Mouse (Mus musculus): ENCODE data around the gene Dcaf12l2. TPM values are rescaled to one million over a fixed set of nuclear protein-coding genes. Genes with fewer than 3 reads are reported as not detected.

The Dcaf12l2 gene
- polyA plus RNA-seq (2014; fragmentation: Nextera tagmentation; extraction: Ambion mirVana) = 1.5 and 2.1 TPM in 2 replicates

DNA sequence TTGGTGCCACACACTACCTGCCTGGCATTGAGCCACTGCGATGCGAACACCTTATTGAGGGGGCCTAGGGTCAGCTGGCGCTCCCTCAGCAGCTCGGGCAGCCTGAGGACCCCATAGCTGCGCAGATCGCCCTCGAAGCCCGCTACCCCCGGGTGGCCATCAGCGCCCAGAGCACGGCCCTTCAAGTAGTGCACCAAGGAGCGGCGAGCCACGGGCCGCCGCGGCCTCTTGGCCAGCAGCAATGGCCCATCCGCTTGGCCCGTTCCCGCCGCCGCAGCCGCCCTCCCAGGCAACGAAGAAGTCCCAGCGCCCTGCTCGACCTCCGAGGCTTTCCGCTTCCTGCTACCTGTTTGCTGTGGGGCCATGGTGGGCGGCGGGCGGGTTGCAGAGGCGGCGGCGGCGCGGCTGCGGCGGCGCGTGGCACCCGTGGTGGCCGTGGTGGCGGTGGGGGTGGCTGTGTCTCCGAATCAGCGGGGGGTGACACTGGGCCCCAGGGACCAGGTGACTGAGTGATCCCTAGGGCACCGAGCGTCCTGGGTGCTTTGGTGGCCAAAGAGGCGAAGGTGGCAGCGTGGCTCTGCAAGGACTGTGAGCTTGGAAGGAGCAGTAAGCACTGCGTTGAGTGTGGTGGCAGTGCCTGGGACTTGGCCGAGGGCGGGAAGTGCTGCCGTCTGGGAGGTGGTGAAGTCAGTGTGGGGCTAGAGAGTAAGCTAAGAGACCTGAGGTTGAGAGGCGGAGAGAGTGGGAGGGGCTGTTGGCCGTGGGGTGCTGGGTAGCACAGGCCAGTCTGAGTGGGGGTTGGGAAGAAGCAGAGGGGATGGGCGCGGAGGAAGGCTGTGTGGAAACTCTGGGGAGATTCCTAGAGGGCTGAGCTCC, at the start of gene Dcaf12l2:
Gene Dcaf12l2 (minus strand): TSS at position 697 of the 876 bp plus-strand sequence.
- H3K27me3 ChIP-seq (ENCODE audit: control insufficient read depth, insufficient read depth, low read length) = no peaks in the 10 kb centered on the region
- H3K4me3 ChIP-seq (ENCODE audit: low read depth, low read length) = peak within 1 kb of the TSS; percentile 43
- H3K4me1 ChIP-seq (ENCODE audit: control insufficient read depth, insufficient read depth, low read length) = no peaks in the 10 kb centered on the region
- H3K36me3 ChIP-seq (ENCODE audit: control insufficient read depth, insufficient read depth, low read length) = no peaks in the 10 kb centered on the region
- H3K9me3 ChIP-seq (replicated peaks; ENCODE audit: control insufficient read depth, low read length) = no peaks in the 10 kb centered on the region
- H3K27ac ChIP-seq (ENCODE audit: low read depth, low read length) = no peak within 1 kb of the TSS
- H3K9ac ChIP-seq (ENCODE audit: low read depth, low read length) = peak within 1 kb of the TSS; percentile 62
- WGBS (ENCODE audit: insufficient replicate concordance) = 14% methylated on average over 51 of the region's 57 CpGs
- peak; percentile 67; the same call in 1 of the 2 replicates for ATAC-seq (replicated peaks; ENCODE audit: insufficient number of reproducible peaks, low FRiP score, low TSS enrichment)
- peak within 1 kb of the TSS; percentile 65 for H3K4me2 ChIP-seq

DNA sequence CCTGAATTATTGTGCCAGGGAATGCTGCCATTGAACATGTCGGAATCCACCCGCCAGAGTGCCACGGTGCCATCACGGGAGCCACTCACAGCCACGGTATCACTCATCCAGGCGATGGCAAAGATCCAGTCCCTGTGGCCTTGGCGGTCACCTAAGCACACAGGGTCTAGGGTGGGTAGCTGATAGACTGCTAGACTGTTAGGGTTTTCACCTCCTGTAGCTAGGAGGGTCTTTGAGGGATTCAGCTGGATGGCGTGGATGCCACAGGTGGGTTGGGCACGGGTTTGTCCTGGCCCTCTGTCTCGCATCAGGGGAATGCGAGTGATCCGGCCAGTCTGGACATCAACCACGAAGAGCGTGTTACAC, 879 bp downstream of the Dcaf12l2 start:
- no peaks in the 10 kb centered on the region for H3K36me3 ChIP-seq (ENCODE audit: control insufficient read depth, insufficient read depth, low read length)
- H3K4me3 ChIP-seq (ENCODE audit: low read depth, low read length) = peak overlapping the region; percentile 43
- no peaks in the 10 kb centered on the region for H3K4me1 ChIP-seq (ENCODE audit: control insufficient read depth, insufficient read depth, low read length)
- H3K27ac ChIP-seq (ENCODE audit: low read depth, low read length) = no peak overlapping the region
- no peaks in the 10 kb centered on the region for H3K9me3 ChIP-seq (replicated peaks; ENCODE audit: control insufficient read depth, low read length)
- 0 out of 2 replicates have a peak overlapping the region, but pooled peaks have one; percentile 43 for H3K9ac ChIP-seq (ENCODE audit: low read depth, low read length)
- 62% methylated on average over 14 of the region's 14 CpGs for WGBS (ENCODE audit: insufficient replicate concordance)
- ATAC-seq (replicated peaks; ENCODE audit: insufficient number of reproducible peaks, low FRiP score, low TSS enrichment) = no peak
- peak overlapping the region; percentile 65 for H3K4me2 ChIP-seq
- no peaks in the 10 kb centered on the region for H3K27me3 ChIP-seq (ENCODE audit: control insufficient read depth, insufficient read depth, low read length)
